Mouse (Mus musculus) midbrain, embryonic 14.5 days (tissue): ENCODE measurements at regions not wholly inside any gene's neighbourhood (a gene's known extent, or its start where the extent isn't known, plus 50 kb on each side); places are given as distances from the start of the nearest gene placed in this dataset.

Experiments
- ATAC-seq: fragments of 200-750 bp; cut with Nextera tagmentation; 2 replicates; pipeline ENCODE4 v1.8.0; 2017; ENCODE audit warnings: moderate number of reproducible peaks, moderate library complexity; ENCODE audit not compliant: low FRiP score, low TSS enrichment
- DNase-seq: peaks from one replicate; pipeline ENCODE4 v3.0.0-alpha.2; 2015
- H3K27ac ChIP-seq: fragments of 300-500 bp; sonication (generic); replicated peaks from 2 replicates; pipeline ENCODE4 v1.5.1; 2014; ENCODE audit warnings: mild to moderate bottlenecking, low read depth, low read length, moderate library complexity
- H3K27me3 ChIP-seq: fragments of 300-500 bp; sonication (generic); 2 replicates; pipeline ENCODE4 v1.6.1; 2014; ENCODE audit warnings: low read length, control low read depth, mixed read lengths; ENCODE audit not compliant: control insufficient read depth, insufficient read depth
- H3K36me3 ChIP-seq: fragments of 300-500 bp; sonication (generic); 2 replicates; pipeline ENCODE4 v1.6.1; 2014; ENCODE audit warnings: low read length, control low read depth; ENCODE audit not compliant: control insufficient read depth, insufficient read depth
- H3K4me1 ChIP-seq: fragments of 300-500 bp; sonication (generic); 2 replicates; pipeline ENCODE4 v1.6.1; 2014; ENCODE audit warnings: mild to moderate bottlenecking, antibody characterized with exemption, low read length, control low read depth; ENCODE audit not compliant: control insufficient read depth, insufficient read depth
- H3K4me2 ChIP-seq: fragments of 300-500 bp; sonication (generic); 2 replicates; pipeline ENCODE4 v1.6.1; 2014; ENCODE audit warnings: mild to moderate bottlenecking, low read length, moderate library complexity
- H3K4me3 ChIP-seq: fragments of 300-500 bp; sonication (generic); replicated peaks from 2 replicates; pipeline ENCODE4 v1.5.1; 2014; ENCODE audit warnings: low read depth, low read length
- H3K9ac ChIP-seq: fragments of 300-500 bp; sonication (generic); replicated peaks from 2 replicates; pipeline ENCODE4 v1.6.1; 2014; ENCODE audit warnings: mild to moderate bottlenecking, low read length, moderate library complexity
- H3K9me3 ChIP-seq: fragments of 300-500 bp; sonication (generic); 2 replicates; pipeline ENCODE4 v1.6.1; 2016; ENCODE audit warnings: low read length, control low read depth, mixed read lengths; ENCODE audit not compliant: control insufficient read depth
- WGBS: fragments of 180-500 bp; shearing (Covaris S2); extraction: QIAGEN DNeasy Blood & Tissue Kit; methylation state at CpG from one replicate; pipeline ENCODE4 v1.1.7; 2014; 5-methylcytosine and 5-hydroxymethylcytosine counted together

DNA sequence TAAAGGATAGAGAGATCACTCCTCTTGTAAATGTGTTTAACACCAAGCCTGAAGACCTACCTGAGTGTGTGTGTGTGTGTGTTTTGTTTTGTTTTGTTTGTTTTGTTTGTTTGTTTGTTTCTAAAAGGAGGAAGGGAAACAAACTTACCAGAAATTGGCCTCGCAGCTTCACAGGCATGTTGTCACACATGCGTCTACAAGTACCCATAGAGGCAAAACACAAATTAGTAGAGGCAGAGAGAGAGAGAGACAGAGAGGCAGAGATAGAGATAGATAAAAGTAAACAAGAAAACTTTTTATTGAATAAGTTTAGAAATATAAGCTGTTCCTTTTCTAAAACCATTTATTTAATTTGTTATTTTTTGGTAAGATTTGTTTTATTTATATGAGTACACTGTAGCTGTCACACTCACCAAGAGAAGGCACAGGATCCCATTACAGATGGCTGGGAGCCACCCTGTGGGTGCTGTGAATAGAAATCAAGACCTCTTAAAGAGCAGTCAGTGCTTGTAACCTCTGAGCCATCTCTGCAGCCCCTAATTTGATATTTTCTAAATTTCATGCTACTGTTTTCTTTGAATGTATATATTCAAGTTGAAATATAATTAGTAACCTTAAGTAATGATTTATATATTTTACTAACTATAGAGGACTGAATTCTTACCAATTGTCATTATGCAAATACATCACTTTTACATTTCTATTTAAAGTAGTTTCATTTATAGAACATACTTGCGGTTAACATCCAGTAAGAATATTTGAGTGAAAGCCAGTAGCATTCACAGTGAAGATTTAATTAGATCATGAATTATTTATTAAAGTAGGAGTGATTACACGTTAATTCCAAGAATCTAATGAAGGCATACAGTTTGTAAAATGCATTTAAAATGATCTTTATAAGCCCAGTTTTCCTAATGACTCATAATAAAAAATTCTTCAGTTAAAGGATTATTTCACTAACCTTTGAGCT is 855.2 kb upstream of the Cdh10 start:
- no peaks in the 10 kb centered on the region for H3K4me1 ChIP-seq
- H3K9ac ChIP-seq = no peak overlapping the region
- H3K27ac ChIP-seq = no peak overlapping the region
- ATAC-seq (no peak; the same call in 1 of the 2 replicates), DNase-seq (no peak)
- H3K36me3 ChIP-seq = no peaks in the 10 kb centered on the region
- H3K27me3 ChIP-seq = no peaks in the 10 kb centered on the region
- H3K9me3 ChIP-seq = no peaks in the 10 kb centered on the region
- H3K4me2 ChIP-seq = no peak overlapping the region
- no peak overlapping the region for H3K4me3 ChIP-seq
- WGBS = 69% methylated on average over 4 of the region's 4 CpGs

GRCm38 (mm10) chr15:17987763-17988162 is 831.0 kb upstream of the Cdh10 start:
- H3K4me2 ChIP-seq = no peak overlapping the region
- 47% methylated on average over 1 of the region's 1 CpGs for WGBS
- H3K4me1 ChIP-seq = no peaks in the 10 kb centered on the region
- H3K27ac ChIP-seq = no peak overlapping the region
- H3K9me3 ChIP-seq = no peaks in the 10 kb centered on the region
- H3K4me3 ChIP-seq = no peak overlapping the region
- no peaks in the 10 kb centered on the region for H3K36me3 ChIP-seq
- H3K9ac ChIP-seq = no peak overlapping the region
- H3K27me3 ChIP-seq = no peaks in the 10 kb centered on the region
- DNase-seq (peak; percentile 61), ATAC-seq (no peak)

GRCm38 (mm10) chr15:18032626-18033025 is 786.1 kb upstream of the Cdh10 start:
- Histone ChIP-seq H3K9ac (no peak overlapping the region), H3K27ac (no peak overlapping the region), H3K9me3 (no peaks in the 10 kb centered on the region), H3K4me3 (no peak overlapping the region), H3K4me2 (no peak overlapping the region), H3K36me3 (no peaks in the 10 kb centered on the region), H3K4me1 (no peaks in the 10 kb centered on the region), H3K27me3 (no peaks in the 10 kb centered on the region)
- ATAC-seq (no peak), DNase-seq (no peak)
- 89% methylated on average over 6 of the region's 6 CpGs for WGBS

- WGBS = 16% methylated on average over 3 of the region's 3 CpGs
- no peaks in the 10 kb centered on the region for H3K27me3 ChIP-seq
- DNase-seq (peak; percentile 64), ATAC-seq (peak; percentile 83)
- H3K36me3 ChIP-seq = no peaks in the 10 kb centered on the region
- H3K9me3 ChIP-seq = no peaks in the 10 kb centered on the region
- no peak overlapping the region for H3K27ac ChIP-seq
- H3K9ac ChIP-seq = no peak overlapping the region
- no peaks in the 10 kb centered on the region for H3K4me1 ChIP-seq
- H3K4me2 ChIP-seq = no peak overlapping the region
- no peak overlapping the region for H3K4me3 ChIP-seq
Measured at GRCm38 (mm10) chr15:18052219-18053030, 766.3 kb upstream of the Cdh10 start.

DNA sequence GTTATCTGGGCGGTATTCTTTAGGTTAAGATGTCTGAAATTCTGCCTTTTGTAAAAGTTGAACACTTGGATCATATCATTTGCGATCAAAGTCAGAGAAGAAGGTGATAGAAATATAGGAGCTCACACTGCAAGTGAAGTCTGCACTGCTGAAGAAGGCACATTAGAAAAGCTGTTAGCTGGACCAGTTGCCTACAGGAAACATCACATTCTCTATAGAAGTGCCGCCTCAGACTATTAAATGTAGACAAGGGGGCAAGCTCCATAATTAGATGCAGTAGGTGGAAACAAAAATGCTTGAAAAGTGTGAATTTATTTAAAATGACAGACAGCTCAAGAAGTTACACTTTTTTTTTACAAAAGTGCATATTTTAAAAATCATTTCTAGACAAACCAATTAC is 753.2 kb upstream of the Cdh10 start:
- H3K27me3 ChIP-seq = no peaks in the 10 kb centered on the region
- 88% methylated on average over 3 of the region's 3 CpGs for WGBS
- no peaks in the 10 kb centered on the region for H3K9me3 ChIP-seq
- ATAC-seq = no peak
- no peak for DNase-seq
- no peak overlapping the region for H3K4me2 ChIP-seq
- no peak overlapping the region for H3K27ac ChIP-seq
- H3K9ac ChIP-seq = no peak overlapping the region
- no peaks in the 10 kb centered on the region for H3K4me1 ChIP-seq
- no peaks in the 10 kb centered on the region for H3K36me3 ChIP-seq
- H3K4me3 ChIP-seq = no peak overlapping the region

DNA sequence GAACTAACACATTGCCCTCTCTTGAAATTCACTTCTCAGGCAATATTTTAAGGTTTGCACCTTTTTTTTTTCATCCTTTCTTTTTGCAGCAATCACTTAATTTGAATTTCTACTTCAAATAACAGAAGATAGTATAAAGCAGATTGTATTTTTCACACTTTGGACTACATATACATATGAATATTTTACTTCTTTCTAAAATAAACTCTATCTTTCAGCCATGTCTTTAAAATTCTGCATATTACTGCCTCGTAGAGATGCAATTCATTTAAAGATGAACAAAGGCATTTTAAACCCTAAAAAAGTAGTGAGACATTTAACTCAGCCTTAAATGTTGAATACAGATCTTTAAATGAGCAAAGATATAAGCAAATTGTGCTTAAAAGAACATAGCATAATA is 739.1 kb upstream of the Cdh10 start:
- no peak for ATAC-seq
- H3K27ac ChIP-seq = no peak overlapping the region

More for the DNA sequence above, 739.1 kb upstream of the Cdh10 start:
- Histone ChIP-seq H3K9ac (no peak overlapping the region), H3K4me1 (no peaks in the 10 kb centered on the region), H3K4me2 (no peak overlapping the region), H3K36me3 (no peaks in the 10 kb centered on the region), H3K27me3 (no peaks in the 10 kb centered on the region), H3K4me3 (no peak overlapping the region), H3K9me3 (no peaks in the 10 kb centered on the region; the same call in 1 of the 2 replicates)
- 77% methylated on average over 1 of the region's 1 CpGs for WGBS
- no peak for DNase-seq
